Mouse (Mus musculus) olfactory bulb, adult 2 months (tissue): ENCODE data around the gene Etl4.

Experiments used
- CTCF ChIP-seq: fragments of 200-500 bp; IDR thresholded peaks from 2 replicates; pipeline ENCODE4 v1.5.1; 2012; ENCODE audit warnings: low read depth, mild to moderate bottlenecking, low read length, moderate library complexity; ENCODE audit not compliant: insufficient read depth
- POLR2A ChIP-seq: fragments of 200-500 bp; IDR thresholded peaks from 2 replicates; pipeline ENCODE4 v1.6.1; 2012; ENCODE audit warnings: mild to moderate bottlenecking, low read depth, low read length, moderate library complexity; ENCODE audit not compliant: insufficient read depth

DNA sequence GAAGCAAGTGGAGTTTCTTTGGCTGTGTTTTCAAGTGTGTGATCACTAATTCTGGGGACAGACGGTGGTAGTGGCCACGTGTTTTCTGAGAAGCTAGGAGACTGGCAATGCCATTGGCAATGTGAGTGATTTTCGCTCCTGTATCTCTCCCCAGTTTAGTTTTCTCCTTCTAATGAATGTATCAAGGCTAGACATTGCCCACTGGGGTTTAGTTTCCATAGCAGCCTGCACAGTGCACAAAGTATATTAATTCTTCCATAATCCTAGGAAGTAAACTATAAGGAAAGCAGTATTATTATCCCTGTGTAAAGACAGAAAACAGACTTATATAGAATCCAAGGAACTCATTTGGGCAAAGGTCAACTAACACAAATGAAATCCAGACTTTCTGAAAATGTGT lies 852.2 kb downstream of the Etl4 start:
- TF ChIP-seq CTCF (no peak), POLR2A (no peak)
